Mouse (Mus musculus): ENCODE measurements around the gene Nr1i3. TPM values are rescaled to one million over a fixed set of nuclear protein-coding genes. Genes with fewer than 3 reads are reported as not detected.

Gene Nr1i3
- polyA plus RNA-seq, 1 experiment, result not detected

- peaks cover 13% of the 10 kb centered on the region; the same call in 1 of the 2 replicates for H3K4me1 ChIP-seq (ENCODE audit: control insufficient read depth)
- H3K9me3 ChIP-seq (ENCODE audit: control insufficient read depth, low read length), result peaks cover 4% of the 10 kb centered on the region; the same call in 1 of the 2 replicates
- TF ChIP-seq GATA1 (IDR thresholded peaks at IDR 0.05; ENCODE audit: low read length) (no peak), TAL1 (IDR thresholded peaks at IDR 0.05; ENCODE audit: low read length) (no peak)
- H3K36me3 ChIP-seq (ENCODE audit: control insufficient read depth), result no peaks in the 10 kb centered on the region
- H3K4me3 ChIP-seq (replicated peaks), result no peak overlapping the region
- no peaks in the 10 kb centered on the region for H3K27me3 ChIP-seq (ENCODE audit: control insufficient read depth)
These were observed 7.9 kb upstream of the Nr1i3 start for GRCm38 (mm10) chr1:171205704-171206493.

GRCm38 (mm10) chr1:171209409-171209808 lies 4.4 kb upstream of the Nr1i3 start:
- no peak overlapping the region for H3K4me3 ChIP-seq (replicated peaks)
- H3K27me3 ChIP-seq (ENCODE audit: control insufficient read depth), result 0 out of 2 replicates have a peak, but pooled peaks cover 2% of the 10 kb centered on the region
- H3K36me3 ChIP-seq (ENCODE audit: control insufficient read depth), result no peaks in the 10 kb centered on the region
- peaks cover 4% of the 10 kb centered on the region; the same call in 1 of the 2 replicates for H3K9me3 ChIP-seq (ENCODE audit: control insufficient read depth, low read length)
- peaks cover 13% of the 10 kb centered on the region; the same call in 1 of the 2 replicates for H3K4me1 ChIP-seq (ENCODE audit: control insufficient read depth)
- TF ChIP-seq GATA1 (IDR thresholded peaks at IDR 0.05; ENCODE audit: low read length), result no peak
- no peak for TF ChIP-seq TAL1 (IDR thresholded peaks at IDR 0.05; ENCODE audit: low read length)

- TF ChIP-seq GATA1 (IDR thresholded peaks at IDR 0.05; ENCODE audit: low read length), result no peak
- H3K4me1 ChIP-seq (ENCODE audit: control insufficient read depth), result peaks cover 17% of the 10 kb centered on the region
These were observed 916 bp upstream of the Nr1i3 start for GRCm38 (mm10) chr1:171212854-171213253.

GRCm38 (mm10) chr1:171216241-171216955 lies 2.6 kb downstream of the Nr1i3 start:
- Histone ChIP-seq H3K27me3 (ENCODE audit: control insufficient read depth) (0 out of 2 replicates have a peak, but pooled peaks cover 2% of the 10 kb centered on the region), H3K9me3 (ENCODE audit: control insufficient read depth, low read length) (no peaks in the 10 kb centered on the region), H3K36me3 (ENCODE audit: control insufficient read depth) (peaks cover 24% of the 10 kb centered on the region), H3K4me3 (replicated peaks) (no peak overlapping the region), H3K4me1 (ENCODE audit: control insufficient read depth) (peaks cover 26% of the 10 kb centered on the region)
- no peak for TF ChIP-seq TAL1 (IDR thresholded peaks at IDR 0.05; ENCODE audit: low read length)
- TF ChIP-seq GATA1 (IDR thresholded peaks at IDR 0.05; ENCODE audit: low read length), result no peak

More at GRCm38 (mm10) chr1:171212854-171213253, 916 bp upstream of the Nr1i3 start:
- Histone ChIP-seq H3K27me3 (ENCODE audit: control insufficient read depth) (0 out of 2 replicates have a peak, but pooled peaks cover 2% of the 10 kb centered on the region), H3K4me3 (replicated peaks) (no peak overlapping the region), H3K9me3 (ENCODE audit: control insufficient read depth, low read length) (peaks cover 4% of the 10 kb centered on the region; the same call in 1 of the 2 replicates), H3K36me3 (ENCODE audit: control insufficient read depth) (peaks cover 3% of the 10 kb centered on the region)

- H3K4me1 ChIP-seq (ENCODE audit: control insufficient read depth), result peaks cover 42% of the 10 kb centered on the region
- H3K27me3 ChIP-seq (ENCODE audit: control insufficient read depth), result no peaks in the 10 kb centered on the region; the same call in 1 of the 2 replicates
- no peak for TF ChIP-seq TAL1 (IDR thresholded peaks at IDR 0.05; ENCODE audit: low read length)
- no peak for TF ChIP-seq GATA1 (IDR thresholded peaks at IDR 0.05; ENCODE audit: low read length)
- H3K9me3 ChIP-seq (ENCODE audit: control insufficient read depth, low read length), result no peaks in the 10 kb centered on the region
- peaks cover 24% of the 10 kb centered on the region for H3K36me3 ChIP-seq (ENCODE audit: control insufficient read depth)
- peak overlapping the region; percentile 79 for H3K4me3 ChIP-seq (replicated peaks)
These were observed 7.1 kb downstream of the Nr1i3 start for GRCm38 (mm10) chr1:171220871-171221270.

GRCm38 (mm10) chr1:171221281-171222193 lies 7.8 kb downstream of the Nr1i3 start:
- H3K27me3 ChIP-seq (ENCODE audit: control insufficient read depth), result no peaks in the 10 kb centered on the region; the same call in 1 of the 2 replicates
- no peaks in the 10 kb centered on the region for H3K9me3 ChIP-seq (ENCODE audit: control insufficient read depth, low read length)
- TF ChIP-seq GATA1 (IDR thresholded peaks at IDR 0.05; ENCODE audit: low read length) (no peak), TAL1 (IDR thresholded peaks at IDR 0.05; ENCODE audit: low read length) (no peak)
- peak overlapping the region; percentile 79 for H3K4me3 ChIP-seq (replicated peaks)
- peaks cover 36% of the 10 kb centered on the region for H3K4me1 ChIP-seq (ENCODE audit: control insufficient read depth)
- H3K36me3 ChIP-seq (ENCODE audit: control insufficient read depth), result peaks cover 24% of the 10 kb centered on the region

GRCm38 (mm10) chr1:171222238-171223155 lies 8.7 kb downstream of the Nr1i3 start, which contains the start of gene Tomm40l:
Gene Tomm40l, minus strand, starts transcription at chr1:171222514.
- H3K4me1 ChIP-seq (ENCODE audit: control insufficient read depth), result peaks cover 27% of the 10 kb centered on the region
- H3K36me3 ChIP-seq (ENCODE audit: control insufficient read depth), result peaks cover 24% of the 10 kb centered on the region
- no peaks in the 10 kb centered on the region; the same call in 1 of the 2 replicates for H3K27me3 ChIP-seq (ENCODE audit: control insufficient read depth)
- TF ChIP-seq TAL1 (IDR thresholded peaks at IDR 0.05; ENCODE audit: low read length) (no peak), GATA1 (IDR thresholded peaks at IDR 0.05; ENCODE audit: low read length) (no peak)
- H3K4me3 ChIP-seq (replicated peaks), result peak within 1 kb of the TSS; percentile 79
- H3K9me3 ChIP-seq (ENCODE audit: control insufficient read depth, low read length), result no peaks in the 10 kb centered on the region

Data from erythroblast, embryonic 14.5 days (primary cell).